Mouse (Mus musculus) CH12.LX (cell line): ENCODE measurements around the gene Evi2a. TPM values are rescaled to one million over a fixed set of nuclear protein-coding genes. Genes with fewer than 3 reads are reported as not detected.

ENCODE experiments used
- DNase-seq: peaks from one replicate; pipeline ENCODE4 v3.0.0-alpha.2; 2013; ENCODE audit errors: extremely low read depth
- H3K27ac ChIP-seq: 2 replicates; pipeline ENCODE4 v1.5.1; 2012; ENCODE audit warnings: low read depth, mild to moderate bottlenecking, control low read depth, moderate library complexity; ENCODE audit not compliant: insufficient read depth
- H3K27me3 ChIP-seq: replicated peaks from 2 replicates; pipeline ENCODE3; 2012; ENCODE audit warnings: inconsistent platforms
- H3K36me3 ChIP-seq, 2 experiments: replicated peaks in 1 of 2; 2 replicates each; pipeline versions ENCODE3 to v1.6.1; 2012; ENCODE audit warnings: inconsistent platforms in 1 of 2, low read length in 1 of 2, mild to moderate bottlenecking in 1 of 2, mixed read lengths in 1 of 2, moderate library complexity in 1 of 2; ENCODE audit not compliant: control insufficient read depth in 1 of 2, insufficient read depth in 1 of 2
- H3K4me1 ChIP-seq, 2 experiments: 2 replicates each; pipeline ENCODE4 v1.6.1; 2012; ENCODE audit warnings: inconsistent platforms in 1 of 2, moderate library complexity in 1 of 2; ENCODE audit not compliant: insufficient read depth in 2 of 2, control insufficient read depth in 1 of 2
- H3K4me2 ChIP-seq: 2 replicates; pipeline ENCODE4 v1.6.1; 2012; ENCODE audit warnings: low read depth, mild to moderate bottlenecking, control low read depth; ENCODE audit not compliant: poor library complexity, insufficient read depth, severe bottlenecking
- H3K4me3 ChIP-seq, 3 experiments: fragments of 150-350 bp in 1 of 3; sonication (generic) in 1 of 3; replicated peaks in 1 of 3; 2 replicates each; pipeline versions ENCODE3 to v1.5.1; 2011 to 2012; ENCODE audit warnings: low read depth in 2 of 3, low read length in 2 of 3, mild to moderate bottlenecking in 2 of 3, moderate library complexity in 2 of 3, control low read depth in 1 of 3, improper control_type of control experiment in 1 of 3, inconsistent platforms in 1 of 3, mixed read lengths in 1 of 3; ENCODE audit not compliant: poor library complexity in 1 of 3
- H3K79me2 ChIP-seq: replicated peaks from 2 replicates; pipeline ENCODE4 v1.6.1; 2012; ENCODE audit warnings: mild to moderate bottlenecking, moderate library complexity; ENCODE audit not compliant: control insufficient read depth, poor library complexity, insufficient read depth, severe bottlenecking; ENCODE audit errors: extremely low read depth
- H3K9ac ChIP-seq: 2 replicates; pipeline ENCODE4 v1.6.1; 2012; ENCODE audit warnings: low read depth, mild to moderate bottlenecking, control low read depth, moderate library complexity; ENCODE audit not compliant: insufficient read depth
- H3K9me3 ChIP-seq: replicated peaks from 2 replicates; pipeline ENCODE3; 2012; ENCODE audit warnings: low read length, inconsistent platforms, mixed read lengths
- ELF1 ChIP-seq: IDR thresholded peaks from 2 replicates; pipeline ENCODE4 v1.6.1; 2014; ENCODE audit warnings: low read depth, mild to moderate bottlenecking, inconsistent platforms, low read length, improper control_type of control experiment
- JUN ChIP-seq: IDR thresholded peaks from 2 replicates; pipeline ENCODE4 v1.6.1; 2011; ENCODE audit warnings: low read depth, mild to moderate bottlenecking, low read length, improper control_type of control experiment, moderate library complexity; ENCODE audit not compliant: insufficient read depth
- JUND ChIP-seq: conservative IDR thresholded peaks from 2 replicates; pipeline ENCODE4 v1.6.1; 2011; ENCODE audit warnings: low read depth, low read length, improper control_type of control experiment
- POLR2AphosphoS2 ChIP-seq: IDR thresholded peaks from 2 replicates; pipeline ENCODE4 v1.6.1; 2011; ENCODE audit warnings: low read depth, low read length, improper control_type of control experiment
- RAD21 ChIP-seq: IDR thresholded peaks from 2 replicates; pipeline ENCODE4 v1.6.1; 2011; ENCODE audit warnings: low read depth, mild to moderate bottlenecking, low read length, improper control_type of control experiment, moderate library complexity
- TBP ChIP-seq: conservative IDR thresholded peaks from 2 replicates; pipeline ENCODE4 v1.6.1; 2011; ENCODE audit warnings: low read depth, low read length, improper control_type of control experiment
- TCF12 ChIP-seq: IDR thresholded peaks from 2 replicates; pipeline ENCODE4 v1.6.1; 2014; ENCODE audit warnings: low read depth, mild to moderate bottlenecking, inconsistent platforms, low read length, improper control_type of control experiment
- ZC3H11A ChIP-seq: IDR thresholded peaks from 2 replicates; pipeline ENCODE4 v1.6.1; 2012; ENCODE audit warnings: low read depth, mild to moderate bottlenecking, inconsistent platforms, low read length, improper control_type of control experiment
- dilution Hi-C: fragments of 300-500 bp; cut with MboI; formaldehyde crosslinking; loops from 2 replicates; pipeline ENCODE4 v1.14.3; 2020; ENCODE audit warnings: low sequenced_read_pairs; ENCODE audit not compliant: extremely low pct_unique_long_range_greater_than_20kb, extremely low pct_ligation_motif_present
- in situ Hi-C: fragments of 300-500 bp; cut with MboI; formaldehyde crosslinking; loops from 3 replicates; pipeline ENCODE4 v1.14.3; 2019; ENCODE audit warnings: low sequenced_read_pairs, low pct_ligation_motif_present, low pct_unique_long_range_greater_than_20kb, mixed read lengths
- polyA plus RNA-seq: library from polyadenylated mRNA; unstranded; fragments of >175 nt; gene quantifications from 2 replicates; pipeline ENCODE4 v1.2.1, GENCODE M21; 2012; ENCODE audit warnings: low read depth; ENCODE audit not compliant: insufficient read length
- total RNA-seq, 2 experiments: library from RNA; depleted of rRNA; stranded (reverse); fragments of 300-350 nt in 1 of 2; fragments of >200 nt in 1 of 2; gene quantifications; 2 replicates each; pipeline ENCODE4 v1.2.3; 2012 to 2014

Gene Evi2a
- total and polyA plus RNA-seq, 3 experiments = 137 to 165 (median 140) TPM

DNA sequence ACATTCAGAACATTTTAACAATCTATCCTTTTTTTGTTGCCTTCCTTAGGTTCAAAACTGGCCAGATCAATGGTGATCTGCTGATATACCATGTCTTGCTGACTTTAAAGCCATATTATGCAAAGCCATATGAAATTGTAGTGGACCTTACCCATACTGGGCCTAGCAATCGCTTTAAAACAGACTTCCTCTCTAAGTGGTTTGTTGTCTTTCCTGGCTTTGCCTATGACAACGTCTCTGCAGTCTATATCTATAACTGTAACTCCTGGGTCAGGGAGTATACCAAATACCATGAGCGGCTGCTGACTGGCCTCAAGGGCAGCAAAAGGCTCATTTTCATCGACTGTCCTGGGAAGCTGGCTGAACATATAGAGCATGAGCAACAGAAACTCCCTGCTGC lies 5.1 kb upstream of the Evi2a start:
- Histone ChIP-seq H3K79me2 (no peaks in the 10 kb centered on the region), H3K9ac (no peak overlapping the region), H3K27me3 (no peaks in the 10 kb centered on the region), H3K9me3 (no peaks in the 10 kb centered on the region), H3K36me3 (peaks cover 12 to 59% of the 10 kb centered on the region in 2 experiments), H3K27ac (no peak overlapping the region), H3K4me3 (no peak overlapping the region), H3K4me1 (peaks cover 5 to 39% of the 10 kb centered on the region in 2 experiments; a peak in 3 of 4 replicates), H3K4me2 (no peak overlapping the region)
- TF ChIP-seq TBP (no peak), RAD21 (no peak)
- in situ Hi-C loops = no loop called here
- no peak for DNase-seq
- dilution Hi-C loops = no loop called here

DNA sequence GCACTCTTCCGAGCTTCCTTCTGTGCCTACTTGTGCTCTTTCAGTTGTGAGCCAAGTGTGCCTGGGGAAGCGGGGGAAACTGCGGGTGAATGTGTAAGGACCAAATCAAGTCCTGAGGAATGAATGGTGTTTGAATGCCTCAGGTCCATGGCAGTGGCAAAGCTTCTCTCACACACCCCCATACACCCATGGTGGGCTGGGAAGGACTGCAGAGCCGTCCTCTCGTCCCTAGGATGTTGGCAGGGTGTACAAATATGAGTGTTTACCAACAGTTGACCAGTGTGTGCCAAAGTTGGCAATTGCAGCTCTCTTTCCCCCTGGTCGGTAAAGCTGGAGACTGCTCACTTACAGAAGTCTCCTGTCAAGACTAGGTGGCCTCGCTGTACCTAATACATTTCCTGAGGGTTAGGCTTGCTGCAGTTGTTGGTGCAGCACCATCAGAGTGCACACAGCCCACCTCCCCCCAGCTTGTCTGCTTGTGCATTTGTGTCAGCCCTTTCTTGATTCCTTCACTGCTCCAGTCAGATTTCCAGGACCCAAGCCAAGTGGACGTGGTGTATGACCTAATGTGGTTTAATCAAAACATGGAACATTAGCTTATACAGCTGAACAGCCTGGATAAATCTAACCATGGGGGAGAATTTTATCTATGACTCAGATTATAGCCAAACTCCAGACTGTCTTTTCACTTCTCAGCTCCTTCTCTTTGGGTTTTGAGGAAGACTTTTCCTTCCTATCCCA lies 3.7 kb upstream of the Evi2a start:
- Histone ChIP-seq H3K4me2 (no peak overlapping the region), H3K27me3 (no peaks in the 10 kb centered on the region), H3K4me3 (no peak overlapping the region), H3K79me2 (peaks cover 7% of the 10 kb centered on the region), H3K36me3 (peaks cover 4 to 49% of the 10 kb centered on the region in 2 experiments), H3K4me1 (peaks cover 5 to 39% of the 10 kb centered on the region in 2 experiments; a peak in 3 of 4 replicates), H3K9me3 (no peaks in the 10 kb centered on the region), H3K9ac (no peak overlapping the region), H3K27ac (no peak overlapping the region)
- in situ Hi-C loops = no loop called here
- no peak for DNase-seq
- dilution Hi-C loops = no loop called here
- TF ChIP-seq JUND = no peak

- Histone ChIP-seq H3K9ac (no peak overlapping the region), H3K36me3 (peaks cover 4 to 44% of the 10 kb centered on the region in 2 experiments), H3K27ac (no peak overlapping the region), H3K9me3 (no peaks in the 10 kb centered on the region), H3K79me2 (peaks cover 13% of the 10 kb centered on the region), H3K4me2 (no peak overlapping the region), H3K4me3 (no peak overlapping the region), H3K27me3 (no peaks in the 10 kb centered on the region), H3K4me1 (peaks cover 5 to 39% of the 10 kb centered on the region in 2 experiments; a peak in 3 of 4 replicates)
- TF ChIP-seq JUN (no peak), ZC3H11A (no peak), ELF1 (no peak), TCF12 (no peak), POLR2AphosphoS2 (no peak)
- dilution Hi-C loops = no loop called here
- no peak for DNase-seq
- in situ Hi-C loops = no loop called here
These were observed 2.9 kb upstream of the Evi2a start for GRCm38 (mm10) chr11:79533311-79533710.
